Mouse (Mus musculus): ENCODE measurements around the gene Vmn1r237. TPM values are rescaled to one million over a fixed set of nuclear protein-coding genes. Genes with fewer than 3 reads are reported as not detected.

Vmn1r237 gene
- not detected for polyA plus RNA-seq (2015; fragmentation: Illumina TruSeq; extraction: RNeasy Lipid Tissue Mini Kit (QIAGEN cat#74804); ENCODE audit: insufficient read depth, low read depth, low replicate concordance)

GRCm38 (mm10) chr17:21311565-21311964 lies at the start of gene Vmn1r237:
TSS of gene Vmn1r237 (plus strand) at chr17:21311865.

DNA sequence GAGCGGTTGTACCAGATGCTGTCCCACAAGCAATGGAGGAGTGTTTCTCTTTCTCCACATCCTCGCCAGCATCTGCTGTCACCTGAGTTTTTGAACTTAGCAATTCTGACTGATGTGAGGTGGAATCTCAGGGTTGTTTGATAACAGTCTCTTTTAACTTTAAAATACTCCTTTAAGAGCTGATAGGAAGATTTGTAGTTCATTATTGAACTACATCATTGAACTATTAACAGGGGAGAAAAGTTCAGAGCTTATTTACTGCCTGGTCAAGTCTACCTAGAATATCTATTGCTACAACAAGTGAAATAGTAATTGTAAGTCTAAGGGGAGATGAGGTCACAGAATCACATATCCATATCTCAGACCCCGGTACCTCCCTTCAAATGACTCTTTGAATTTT lies 29.0 kb upstream of the Vmn1r237 start, which contains the start of gene Vmn1r236:
Gene Vmn1r236 (plus strand): TSS at position 301 of the 400 bp plus-strand sequence.

Other genes starting within 250 kb of the Vmn1r237 start
- not detected for gene Vmn1r234, start 85.8 kb upstream of the Vmn1r237 start, polyA plus RNA-seq (2015; fragmentation: Illumina TruSeq; extraction: RNeasy Lipid Tissue Mini Kit (QIAGEN cat#74804); ENCODE audit: insufficient read depth, low read depth, low replicate concordance)
- gene Vmn1r235, start 55.5 kb upstream of the Vmn1r237 start, polyA plus RNA-seq (2015; fragmentation: Illumina TruSeq; extraction: RNeasy Lipid Tissue Mini Kit (QIAGEN cat#74804); ENCODE audit: insufficient read depth, low read depth, low replicate concordance) = not detected
- gene Vmn1r236, start 28.9 kb upstream of the Vmn1r237 start, polyA plus RNA-seq (2015; fragmentation: Illumina TruSeq; extraction: RNeasy Lipid Tissue Mini Kit (QIAGEN cat#74804); ENCODE audit: insufficient read depth, low read depth, low replicate concordance) = not detected
- 0.55 TPM for gene Zfp677, start 71.9 kb downstream of the Vmn1r237 start, polyA plus RNA-seq (2015; fragmentation: Illumina TruSeq; extraction: RNeasy Lipid Tissue Mini Kit (QIAGEN cat#74804); ENCODE audit: insufficient read depth, low read depth, low replicate concordance)
- gene Zfp54, start 111.4 kb downstream of the Vmn1r237 start, polyA plus RNA-seq (2015; fragmentation: Illumina TruSeq; extraction: RNeasy Lipid Tissue Mini Kit (QIAGEN cat#74804); ENCODE audit: insufficient read depth, low read depth, low replicate concordance) = 1.6 TPM
- 2.3 TPM for gene Zfp51, start 138.5 kb downstream of the Vmn1r237 start, polyA plus RNA-seq (2015; fragmentation: Illumina TruSeq; extraction: RNeasy Lipid Tissue Mini Kit (QIAGEN cat#74804); ENCODE audit: insufficient read depth, low read depth, low replicate concordance)
- 1.6 TPM for gene Zfp53, start 177.1 kb downstream of the Vmn1r237 start, polyA plus RNA-seq (2015; fragmentation: Illumina TruSeq; extraction: RNeasy Lipid Tissue Mini Kit (QIAGEN cat#74804); ENCODE audit: insufficient read depth, low read depth, low replicate concordance)
- gene Zfp52, start 223.7 kb downstream of the Vmn1r237 start, polyA plus RNA-seq (2015; fragmentation: Illumina TruSeq; extraction: RNeasy Lipid Tissue Mini Kit (QIAGEN cat#74804); ENCODE audit: insufficient read depth, low read depth, low replicate concordance) = 1.8 TPM